Mouse (Mus musculus) adrenal gland, adult (tissue): ENCODE data around the gene Wfdc15a.
A peak's percentile ranks its signal among the peaks of the same experiment; 100 is the strongest.
"Not testable (repeated sequence)": the region's sequence is repeated elsewhere in the genome, so short reads cannot be mapped to it uniquely, and the experiment has no call there.

Experiments
- DNase-seq, 2 experiments: peaks; one replicate each; pipeline ENCODE4 v3.0.0; 2022 to 2023; ENCODE audit warnings: low spot score in 1 of 2; ENCODE audit not compliant: inconsistent age in 2 of 2

Wfdc15a gene

DNA sequence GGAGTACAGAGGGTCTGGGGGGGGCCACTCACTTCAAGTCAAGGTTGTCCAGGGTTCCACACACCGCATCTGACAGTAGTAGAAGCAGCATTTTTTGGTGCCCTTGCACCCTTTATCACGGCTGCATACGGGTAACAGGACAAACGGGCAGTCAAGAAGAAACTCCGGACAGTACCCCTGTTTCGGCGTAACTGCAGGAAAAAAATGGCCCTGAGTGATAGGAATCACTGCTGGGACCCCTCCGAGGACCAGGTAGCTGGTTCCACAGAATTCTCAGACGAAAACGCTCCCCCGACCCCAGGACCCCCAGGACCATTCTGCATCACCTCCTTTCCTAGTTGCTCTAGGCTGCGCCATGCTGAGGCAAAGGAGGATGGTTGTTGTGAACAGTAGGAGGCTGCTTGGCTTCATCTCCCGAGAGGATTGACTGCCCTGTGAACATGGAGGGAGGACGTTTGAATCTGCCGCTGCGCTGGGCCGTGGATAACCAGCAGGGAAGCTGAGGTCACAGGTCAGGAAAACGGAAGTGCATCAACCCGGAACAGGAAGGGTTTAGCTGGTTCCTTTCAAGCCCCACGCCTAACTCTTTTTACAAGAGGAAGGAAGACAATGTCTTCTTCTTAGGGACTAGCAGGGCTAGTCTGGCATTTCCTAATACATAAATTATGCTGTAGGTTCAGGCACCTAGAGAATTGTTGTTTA is at the start of gene Wfdc15a:
TSS of gene Wfdc15a (minus strand) at position 505 of the 702 bp plus-strand sequence.
- DNase-seq = no peak

DNA sequence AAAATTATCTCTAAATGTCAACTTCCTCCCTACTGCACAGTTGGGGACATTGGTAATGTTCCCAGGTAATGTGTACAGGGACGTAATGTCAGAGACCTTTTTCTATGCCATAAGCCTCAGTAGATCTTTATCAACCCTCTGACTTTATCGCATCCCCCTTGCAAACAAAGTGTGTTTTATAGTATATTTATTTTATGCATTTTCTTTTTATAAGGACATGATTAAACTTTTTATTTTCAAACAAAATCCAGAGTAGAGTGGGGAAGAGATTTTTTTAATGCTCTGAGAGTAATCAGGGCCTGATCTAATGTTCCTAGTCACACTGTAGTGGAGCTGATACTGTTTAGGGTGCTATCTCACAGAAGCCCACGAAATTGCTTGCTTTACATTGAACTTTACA is 38.4 kb upstream of the Wfdc15a start, which contains the start of gene Svs2:
TSS of gene Svs2 (minus strand) at position 101 of the 400 bp plus-strand sequence.
- no peak for DNase-seq

DNA sequence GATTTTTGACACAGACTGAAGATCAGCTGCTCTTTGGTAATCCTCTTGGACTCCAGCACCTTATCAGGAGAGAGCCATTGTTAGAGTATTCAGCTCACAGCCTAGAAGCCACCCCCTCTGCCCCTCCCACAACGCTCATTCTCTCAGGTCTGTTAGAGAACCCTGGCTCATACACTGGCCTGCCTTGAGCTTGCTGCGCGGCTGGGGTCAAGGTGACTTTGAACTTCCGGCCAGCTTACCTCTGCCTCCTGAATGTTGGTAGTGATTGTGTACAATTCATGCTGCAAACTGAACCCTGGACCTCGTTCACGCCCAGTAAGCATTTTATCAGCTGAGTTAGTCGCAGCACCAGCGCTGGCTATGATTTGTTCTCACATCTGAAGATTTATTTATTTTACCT is 32.7 kb upstream of the Wfdc15a start:
- no peak for DNase-seq

GRCm38 (mm10) chr2:164228361-164229070 is 28.6 kb upstream of the Wfdc15a start:
- peak; percentile 38 to 77 for DNase-seq

DNA sequence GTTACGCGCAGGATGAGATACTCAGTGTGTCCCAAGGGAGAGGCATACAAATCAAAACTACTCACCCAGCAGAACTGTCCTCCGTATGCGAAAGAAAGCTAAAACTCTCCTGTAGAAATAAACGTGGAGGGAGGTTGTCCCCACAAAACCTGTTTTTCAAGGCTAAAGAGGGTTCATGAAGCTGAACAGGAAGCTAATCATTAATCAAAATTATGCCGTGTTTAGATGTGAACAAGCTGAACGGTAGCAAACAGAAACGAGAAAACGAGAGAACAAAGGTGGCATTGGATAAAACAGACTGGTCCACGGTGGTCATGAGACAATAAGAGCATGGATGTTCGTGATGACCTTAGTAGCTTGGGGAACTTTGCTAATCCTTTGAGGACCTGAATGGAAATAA is 21.6 kb upstream of the Wfdc15a start, which contains the start of gene Wfdc15b:
TSS of gene Wfdc15b (minus strand) at position 139 of the 400 bp plus-strand sequence.
- DNase-seq = no peak

DNA sequence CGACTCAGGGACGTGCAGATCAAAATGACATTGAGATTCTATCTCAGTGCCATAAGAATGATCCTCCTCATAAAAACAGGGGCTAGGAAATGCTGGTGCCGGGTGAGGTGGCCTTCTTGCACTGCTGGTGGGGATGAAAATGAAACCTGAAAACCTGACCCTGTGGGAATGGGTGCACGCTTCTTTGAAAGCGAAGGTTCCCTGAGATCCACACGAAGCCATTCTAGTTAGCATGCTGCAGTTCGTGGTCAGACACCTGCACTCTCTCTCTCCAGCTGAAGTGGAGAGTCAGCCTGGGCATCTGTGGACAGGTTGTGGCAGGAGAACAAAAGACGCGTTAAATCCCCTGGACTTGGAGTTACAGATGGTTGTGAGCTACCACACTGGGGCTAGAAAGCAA is 19.4 kb upstream of the Wfdc15a start:
- no peak for DNase-seq

DNA sequence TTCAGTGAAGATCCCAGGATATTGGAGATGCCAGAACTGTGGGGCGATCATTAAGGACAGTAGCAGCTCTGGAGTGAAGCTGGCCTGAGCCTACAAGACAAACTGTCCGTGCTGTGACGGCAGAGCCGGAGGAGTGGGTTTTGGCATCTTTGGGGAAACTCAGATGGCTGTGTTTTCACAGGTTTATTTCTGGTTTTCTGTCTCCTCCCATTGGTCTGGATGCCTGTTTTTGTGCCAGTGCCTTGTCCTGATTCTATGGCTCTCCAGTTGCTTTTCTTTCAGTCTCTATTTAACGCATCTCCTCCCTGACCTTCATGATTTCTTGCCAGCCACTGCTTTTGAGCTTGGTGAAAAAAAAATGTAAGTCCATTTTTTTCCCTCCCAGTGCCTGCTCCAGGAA is 12.8 kb upstream of the Wfdc15a start:
- no peak for DNase-seq

GRCm38 (mm10) chr2:164210892-164211291 is 11.0 kb upstream of the Wfdc15a start:
- no peak for DNase-seq

GRCm38 (mm10) chr2:164206676-164207075 is 6.7 kb upstream of the Wfdc15a start:
- DNase-seq = peak in 1 of 2 experiments; percentile 56

DNA sequence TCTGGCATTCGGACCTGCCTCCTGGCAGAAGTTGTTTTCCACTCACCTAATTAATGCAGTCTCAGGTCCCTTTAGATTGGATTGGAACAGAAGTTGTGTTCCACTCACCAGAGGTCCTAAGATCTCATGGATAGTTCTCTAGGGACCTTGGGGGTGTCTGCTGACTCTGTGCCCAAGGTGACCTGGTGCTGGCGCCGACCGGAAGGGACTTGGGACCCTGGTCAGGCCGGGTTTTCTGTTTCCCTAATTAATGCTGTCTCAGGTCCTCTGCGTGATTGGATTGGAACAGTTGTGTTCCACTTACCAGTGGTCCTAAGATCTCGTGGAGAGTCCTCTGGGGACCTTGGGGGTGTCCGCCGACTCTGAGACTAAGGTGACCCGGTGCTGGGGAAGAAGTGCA is 6.1 kb upstream of the Wfdc15a start:
- DNase-seq = not testable (repeated sequence)

DNA sequence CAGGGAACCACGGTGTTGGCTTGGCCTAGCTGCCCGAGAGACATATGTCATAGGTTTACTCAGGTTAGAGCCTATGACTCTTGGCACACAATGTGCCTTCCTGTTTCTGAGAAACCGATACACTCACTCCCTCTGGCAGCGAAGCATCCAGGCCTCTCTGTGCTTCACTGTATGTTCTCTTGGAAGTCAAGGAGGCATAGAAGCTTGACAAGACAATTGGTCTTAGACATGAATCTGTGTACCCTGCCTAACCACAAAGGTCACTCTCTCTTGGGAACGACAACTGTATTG is 3.3 kb downstream of the Wfdc15a start:
- peak; percentile 57 to 71 for DNase-seq

- DNase-seq = peak; percentile 26 to 85
Observed at GRCm38 (mm10) chr2:164195971-164196699, 3.8 kb downstream of the Wfdc15a start.

GRCm38 (mm10) chr2:164194959-164195630 is 4.8 kb downstream of the Wfdc15a start:
- peak; percentile 50 to 81 for DNase-seq

DNA sequence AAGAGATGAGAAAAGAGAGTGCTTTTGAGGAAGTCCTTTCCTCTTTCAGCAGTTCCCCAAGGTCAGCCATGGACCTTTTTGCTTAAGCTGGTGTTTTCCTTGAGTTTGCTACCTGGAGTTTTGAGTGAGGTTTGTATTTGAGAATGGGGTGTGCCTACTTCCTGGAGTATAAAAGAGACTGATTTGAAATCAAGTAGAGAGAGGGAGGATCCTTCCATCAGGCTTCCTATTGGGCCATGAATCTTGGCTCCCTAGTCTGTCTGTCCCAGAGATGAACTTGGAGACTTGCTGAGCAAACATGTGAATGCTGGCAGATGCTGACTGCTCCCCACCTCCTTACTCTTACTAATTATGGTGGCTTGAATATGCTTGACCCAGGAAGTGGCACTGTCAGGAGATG is 7.7 kb downstream of the Wfdc15a start:
- DNase-seq = no peak

GRCm38 (mm10) chr2:164190576-164190975 is 9.4 kb downstream of the Wfdc15a start, which contains the start of gene Wfdc12:
Gene Wfdc12, minus strand, starts transcription at chr2:164190608.
- peak in 1 of 2 experiments; percentile 32 for DNase-seq

DNA sequence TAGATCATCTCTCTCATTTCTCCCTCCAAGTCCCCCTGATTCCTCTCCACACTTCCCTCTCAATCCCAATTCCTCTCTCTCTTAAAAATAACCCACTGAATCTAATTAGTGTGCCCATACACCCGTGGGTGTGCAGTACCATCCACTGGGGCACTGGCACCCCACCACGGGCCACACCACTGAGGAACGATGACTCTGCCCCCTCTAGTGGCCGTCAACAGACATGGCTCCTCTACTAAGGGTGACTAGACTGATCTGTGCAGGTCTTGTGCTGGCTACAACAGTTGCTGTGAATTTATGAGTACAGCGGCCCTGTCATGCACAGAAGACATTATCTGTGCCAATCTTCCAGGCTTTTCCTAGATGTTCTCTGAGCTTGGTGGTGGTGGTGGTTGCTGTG is 11.2 kb downstream of the Wfdc15a start:
- peak in 1 of 2 experiments; percentile 52 for DNase-seq

- peak in 1 of 2 experiments; percentile 13 for DNase-seq
Observed at GRCm38 (mm10) chr2:164184145-164184719, 15.7 kb downstream of the Wfdc15a start.

GRCm38 (mm10) chr2:164183340-164183739 is 16.6 kb downstream of the Wfdc15a start:
- DNase-seq = peak in 1 of 2 experiments; percentile 12

- DNase-seq = peak in 1 of 2 experiments; percentile 10
Observed at GRCm38 (mm10) chr2:164182692-164183255, 17.2 kb downstream of the Wfdc15a start, which contains the start of gene Wfdc5. Gene Wfdc5, minus strand, starts transcription at chr2:164182742.

- no peak for DNase-seq
Observed at GRCm38 (mm10) chr2:164180770-164181169, 19.2 kb downstream of the Wfdc15a start.
